Mouse (Mus musculus): Measurements from ENCODE around the gene Pde4b. TPM values are rescaled to one million over a fixed set of nuclear protein-coding genes. Genes with fewer than 3 reads are reported as not detected.
A peak's percentile ranks its signal among the peaks of the same experiment; 100 is the strongest.

The Pde4b gene
- polyA plus RNA-seq, 1 experiment from 2014 or later, result 49.4 TPM

DNA sequence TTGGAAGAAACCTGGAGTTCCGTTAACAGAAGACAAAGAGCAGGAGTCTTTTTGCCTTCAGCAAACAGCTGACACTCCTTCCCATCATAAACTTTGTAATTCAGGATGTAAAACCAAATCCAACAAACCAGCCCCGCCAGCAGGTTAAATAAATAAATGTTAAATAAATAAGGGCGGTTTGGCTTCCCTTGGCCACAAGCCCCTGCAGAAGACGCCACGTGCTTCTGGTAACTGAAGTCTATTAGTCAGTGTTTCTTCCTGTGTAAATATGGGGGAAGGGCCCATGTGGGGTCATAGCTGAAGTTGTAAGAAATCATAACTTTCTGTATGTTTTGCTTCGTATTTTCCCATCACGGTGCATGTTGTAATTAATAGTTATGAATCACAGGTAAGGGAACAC is 440.0 kb downstream of the Pde4b start:
- Histone ChIP-seq H3K4me1 (ENCODE audit: control insufficient read depth, insufficient read depth, low read length) (peaks cover 4% of the 10 kb centered on the region; the same call in 1 of the 2 replicates), H3K36me3 (ENCODE audit: control insufficient read depth, insufficient read depth, low read length) (no peaks in the 10 kb centered on the region), H3K9me3 (ENCODE audit: control insufficient read depth, low read length) (no peaks in the 10 kb centered on the region), H3K27me3 (ENCODE audit: control insufficient read depth, insufficient read depth, low read length) (no peaks in the 10 kb centered on the region), H3K9ac (replicated peaks; ENCODE audit: low read length) (no peak overlapping the region), H3K4me2 (ENCODE audit: low read length) (no peak overlapping the region), H3K27ac (replicated peaks; ENCODE audit: low read depth, low read length) (no peak overlapping the region), H3K4me3 (replicated peaks; ENCODE audit: low read depth, low read length) (no peak overlapping the region)
- 92% methylated on average over 7 of the region's 7 CpGs for WGBS
- no peak for DNase-seq
- no peak for ATAC-seq (ENCODE audit: low FRiP score, low TSS enrichment)

DNA sequence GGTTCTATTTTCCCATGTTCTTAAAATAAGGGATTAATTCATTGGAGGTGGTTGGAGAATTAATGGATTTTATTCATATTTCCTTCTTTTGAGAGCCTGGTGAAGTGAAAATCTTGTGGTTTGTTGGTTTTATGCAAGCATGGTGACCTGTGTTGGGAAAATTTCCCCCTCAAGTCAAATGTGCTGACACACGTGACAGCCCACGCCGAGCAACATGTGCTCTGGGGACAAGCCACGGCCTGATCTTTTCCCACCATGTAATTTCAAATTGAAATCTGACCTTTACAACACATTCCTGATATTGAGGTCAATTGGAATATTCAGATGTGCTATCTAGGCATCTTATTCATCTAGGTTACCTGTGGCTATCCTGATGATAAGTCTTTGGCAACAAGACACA is 443.5 kb downstream of the Pde4b start:
- DNase-seq, result no peak
- no peaks in the 10 kb centered on the region for H3K27me3 ChIP-seq (ENCODE audit: control insufficient read depth, insufficient read depth, low read length)
- 92% methylated on average over 4 of the region's 4 CpGs for WGBS

DNA sequence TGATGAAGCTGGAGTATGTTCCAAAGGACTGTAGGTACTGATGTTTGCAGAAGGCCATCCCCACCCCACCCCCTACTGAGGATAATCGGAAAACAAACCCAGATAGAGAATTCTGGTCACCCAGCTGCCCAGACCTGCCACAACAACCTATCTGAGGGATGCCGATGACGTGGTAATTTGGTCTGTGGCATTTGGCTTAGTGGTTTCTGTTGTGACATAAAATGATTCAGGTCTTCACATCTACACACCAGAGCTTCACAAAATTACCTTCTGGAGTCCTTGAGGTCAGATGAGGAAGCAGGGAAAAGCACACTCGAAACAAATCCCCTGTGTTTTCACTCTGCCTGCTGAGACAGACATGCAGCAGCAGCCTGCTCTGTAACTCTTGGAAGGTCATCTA is 444.4 kb downstream of the Pde4b start:
- DNase-seq (no peak), ATAC-seq (ENCODE audit: low FRiP score, low TSS enrichment) (no peak)
- H3K9ac ChIP-seq (replicated peaks; ENCODE audit: low read length), result no peak overlapping the region
- peaks cover 17% of the 10 kb centered on the region for H3K4me1 ChIP-seq (ENCODE audit: control insufficient read depth, insufficient read depth, low read length)
- no peaks in the 10 kb centered on the region for H3K9me3 ChIP-seq (ENCODE audit: control insufficient read depth, low read length)
- no peaks in the 10 kb centered on the region for H3K27me3 ChIP-seq (ENCODE audit: control insufficient read depth, insufficient read depth, low read length)
- no peak overlapping the region for H3K4me2 ChIP-seq (ENCODE audit: low read length)
- H3K36me3 ChIP-seq (ENCODE audit: control insufficient read depth, insufficient read depth, low read length), result no peaks in the 10 kb centered on the region
- no peak overlapping the region for H3K4me3 ChIP-seq (replicated peaks; ENCODE audit: low read depth, low read length)
- 78% methylated on average over 4 of the region's 4 CpGs for WGBS
- H3K27ac ChIP-seq (replicated peaks; ENCODE audit: low read depth, low read length), result no peak overlapping the region

More for the DNA sequence above, 443.5 kb downstream of the Pde4b start:
- Histone ChIP-seq H3K36me3 (ENCODE audit: control insufficient read depth, insufficient read depth, low read length) (no peaks in the 10 kb centered on the region), H3K4me2 (ENCODE audit: low read length) (no peak overlapping the region), H3K9ac (replicated peaks; ENCODE audit: low read length) (no peak overlapping the region), H3K27ac (replicated peaks; ENCODE audit: low read depth, low read length) (no peak overlapping the region), H3K4me1 (ENCODE audit: control insufficient read depth, insufficient read depth, low read length) (peaks cover 17% of the 10 kb centered on the region), H3K9me3 (ENCODE audit: control insufficient read depth, low read length) (no peaks in the 10 kb centered on the region), H3K4me3 (replicated peaks; ENCODE audit: low read depth, low read length) (no peak overlapping the region)
- no peak for ATAC-seq (ENCODE audit: low FRiP score, low TSS enrichment)

DNA sequence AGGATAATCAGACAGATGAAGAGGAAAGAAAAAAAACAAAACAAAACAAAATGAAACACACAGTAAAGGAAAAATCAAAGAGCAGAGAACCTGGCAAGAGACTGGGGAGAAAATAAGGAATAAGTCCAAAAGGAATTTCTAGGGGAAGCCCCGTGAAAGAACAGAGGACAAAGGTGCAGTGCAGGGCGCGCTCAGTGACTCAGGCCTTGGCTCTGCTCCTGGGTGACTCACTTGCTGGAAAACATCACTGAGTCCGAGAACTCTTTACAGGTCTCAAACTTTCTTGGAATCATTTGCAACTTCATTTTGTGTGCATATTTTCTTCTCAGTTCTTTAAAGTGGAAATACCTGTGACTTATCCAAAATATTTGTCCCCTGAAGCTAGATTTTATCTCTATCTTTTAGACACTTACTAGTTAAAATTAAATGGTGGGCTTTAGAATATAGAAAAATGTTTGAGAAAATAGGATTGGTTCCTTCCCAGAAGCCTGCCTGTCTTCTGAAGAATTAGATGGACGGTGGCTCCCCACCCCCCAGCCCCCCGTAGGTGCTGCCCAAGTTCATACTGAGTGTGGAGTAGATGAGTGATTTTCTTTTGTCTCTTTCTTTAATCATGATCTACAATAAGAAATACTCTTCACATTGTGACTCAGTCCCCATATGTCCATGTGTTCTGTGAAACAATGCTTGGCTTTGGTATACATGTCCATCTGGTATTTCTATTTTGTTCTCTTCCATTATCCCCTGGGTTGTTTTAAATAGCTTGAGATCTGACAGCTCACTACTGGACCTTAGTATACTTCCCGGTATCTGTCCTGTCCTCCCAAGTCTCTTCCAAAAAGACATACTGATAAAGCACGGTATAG is 446.1 kb downstream of the Pde4b start:
- Histone ChIP-seq H3K4me1 (ENCODE audit: control insufficient read depth, insufficient read depth, low read length) (peaks cover 17% of the 10 kb centered on the region), H3K9ac (replicated peaks; ENCODE audit: low read length) (no peak overlapping the region), H3K36me3 (ENCODE audit: control insufficient read depth, insufficient read depth, low read length) (no peaks in the 10 kb centered on the region), H3K27me3 (ENCODE audit: control insufficient read depth, insufficient read depth, low read length) (no peaks in the 10 kb centered on the region), H3K4me2 (ENCODE audit: low read length) (no peak overlapping the region), H3K27ac (replicated peaks; ENCODE audit: low read depth, low read length) (peak overlapping the region; percentile 54), H3K4me3 (replicated peaks; ENCODE audit: low read depth, low read length) (no peak overlapping the region), H3K9me3 (ENCODE audit: control insufficient read depth, low read length) (no peaks in the 10 kb centered on the region)
- DNase-seq (no peak), ATAC-seq (ENCODE audit: low FRiP score, low TSS enrichment) (no peak)
- 53% methylated on average over 8 of the region's 8 CpGs for WGBS

GRCm38 (mm10) chr4:102534049-102534730 is 446.8 kb downstream of the Pde4b start:
- Histone ChIP-seq H3K27ac (replicated peaks; ENCODE audit: low read depth, low read length) (peak overlapping the region; percentile 54), H3K36me3 (ENCODE audit: control insufficient read depth, insufficient read depth, low read length) (no peaks in the 10 kb centered on the region), H3K9me3 (ENCODE audit: control insufficient read depth, low read length) (no peaks in the 10 kb centered on the region), H3K9ac (replicated peaks; ENCODE audit: low read length) (no peak overlapping the region), H3K4me1 (ENCODE audit: control insufficient read depth, insufficient read depth, low read length) (peaks cover 12% of the 10 kb centered on the region), H3K4me2 (ENCODE audit: low read length) (no peak overlapping the region), H3K27me3 (ENCODE audit: control insufficient read depth, insufficient read depth, low read length) (no peaks in the 10 kb centered on the region), H3K4me3 (replicated peaks; ENCODE audit: low read depth, low read length) (no peak overlapping the region)
- 25% methylated on average over 5 of the region's 5 CpGs for WGBS
- DNase-seq, result peak; percentile 61
- ATAC-seq (ENCODE audit: low FRiP score, low TSS enrichment), result peak; percentile 57

DNA sequence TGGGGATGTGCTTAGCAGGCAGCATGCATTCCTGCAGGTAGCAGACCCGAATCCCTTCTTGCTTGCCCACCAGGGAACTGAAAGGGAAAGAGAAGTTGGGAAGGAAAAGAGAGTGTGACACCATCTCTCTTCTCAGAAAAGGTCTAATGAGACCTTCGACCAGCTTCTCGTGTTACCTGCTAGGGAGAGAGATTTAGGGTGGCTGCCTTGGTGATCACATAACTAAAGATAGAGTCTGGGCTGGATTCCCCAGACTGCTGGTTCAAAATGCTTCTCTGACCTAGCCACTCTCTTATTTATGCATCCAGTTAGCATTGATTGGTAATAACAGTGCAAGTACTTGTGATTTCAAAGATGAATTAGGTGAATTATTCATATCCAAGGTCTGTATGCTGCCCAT is 448.5 kb downstream of the Pde4b start:
- Histone ChIP-seq H3K4me3 (replicated peaks; ENCODE audit: low read depth, low read length) (no peak overlapping the region), H3K27me3 (ENCODE audit: control insufficient read depth, insufficient read depth, low read length) (no peaks in the 10 kb centered on the region), H3K27ac (replicated peaks; ENCODE audit: low read depth, low read length) (no peak overlapping the region), H3K9me3 (ENCODE audit: control insufficient read depth, low read length) (no peaks in the 10 kb centered on the region), H3K4me2 (ENCODE audit: low read length) (no peak overlapping the region), H3K36me3 (ENCODE audit: control insufficient read depth, insufficient read depth, low read length) (no peaks in the 10 kb centered on the region), H3K4me1 (ENCODE audit: control insufficient read depth, insufficient read depth, low read length) (peaks cover 12% of the 10 kb centered on the region), H3K9ac (replicated peaks; ENCODE audit: low read length) (no peak overlapping the region)
- DNase-seq (no peak), ATAC-seq (ENCODE audit: low FRiP score, low TSS enrichment) (no peak)
- 81% methylated on average over 3 of the region's 3 CpGs for WGBS

DNA sequence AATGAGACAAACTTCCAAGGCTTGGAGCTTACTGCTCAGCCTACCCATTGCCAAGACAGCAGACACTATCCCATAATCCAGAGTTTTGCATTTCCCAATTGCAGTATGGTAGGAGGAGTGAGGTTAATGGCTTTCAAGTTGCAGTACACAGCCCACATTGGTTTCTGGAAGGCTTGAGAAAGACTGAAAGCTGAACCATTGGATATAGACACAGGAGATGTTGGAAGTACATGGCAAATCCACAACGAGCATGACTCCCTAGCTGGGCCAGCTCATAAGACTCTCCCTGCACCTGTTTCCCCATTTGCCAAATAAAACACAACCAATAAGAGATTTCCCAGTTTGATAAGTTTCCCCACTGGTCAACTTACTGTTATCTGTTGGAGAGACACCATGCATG is 450.9 kb downstream of the Pde4b start:
- Histone ChIP-seq H3K27ac (replicated peaks; ENCODE audit: low read depth, low read length) (no peak overlapping the region), H3K27me3 (ENCODE audit: control insufficient read depth, insufficient read depth, low read length) (no peaks in the 10 kb centered on the region), H3K9me3 (ENCODE audit: control insufficient read depth, low read length) (no peaks in the 10 kb centered on the region), H3K9ac (replicated peaks; ENCODE audit: low read length) (no peak overlapping the region), H3K4me3 (replicated peaks; ENCODE audit: low read depth, low read length) (no peak overlapping the region), H3K36me3 (ENCODE audit: control insufficient read depth, insufficient read depth, low read length) (no peaks in the 10 kb centered on the region), H3K4me2 (ENCODE audit: low read length) (no peak overlapping the region), H3K4me1 (ENCODE audit: control insufficient read depth, insufficient read depth, low read length) (peaks cover 12% of the 10 kb centered on the region)
- WGBS, result 91% methylated on average over 1 of the region's 1 CpGs
- no peak for DNase-seq
- ATAC-seq (ENCODE audit: low FRiP score, low TSS enrichment), result no peak

GRCm38 (mm10) chr4:102538793-102539192 is 451.4 kb downstream of the Pde4b start:
- whole genome bisulfite sequencing, result 70% methylated on average over 2 of the region's 2 CpGs
- no peak for ATAC-seq (ENCODE audit: low FRiP score, low TSS enrichment)
- H3K27me3 ChIP-seq (ENCODE audit: control insufficient read depth, insufficient read depth, low read length), result no peaks in the 10 kb centered on the region

More at GRCm38 (mm10) chr4:102538793-102539192, 451.4 kb downstream of the Pde4b start:
- no peaks in the 10 kb centered on the region for H3K36me3 ChIP-seq (ENCODE audit: control insufficient read depth, insufficient read depth, low read length)
- no peak overlapping the region for H3K4me2 ChIP-seq (ENCODE audit: low read length)
- peaks cover 7% of the 10 kb centered on the region for H3K4me1 ChIP-seq (ENCODE audit: control insufficient read depth, insufficient read depth, low read length)
- no peaks in the 10 kb centered on the region for H3K9me3 ChIP-seq (ENCODE audit: control insufficient read depth, low read length)
- DNase-seq, result no peak
- no peak overlapping the region for H3K27ac ChIP-seq (replicated peaks; ENCODE audit: low read depth, low read length)
- H3K9ac ChIP-seq (replicated peaks; ENCODE audit: low read length), result no peak overlapping the region
- H3K4me3 ChIP-seq (replicated peaks; ENCODE audit: low read depth, low read length), result no peak overlapping the region

All from midbrain, embryonic 14.5 days (tissue).